Comparison of ENCODE assay signal across 16 mouse cellular contexts in genomic region chr2:5936550-5936949, GRCm38 (mm10). TPM values are rescaled to one million over a fixed set of nuclear protein-coding genes. Genes with fewer than 3 reads are reported as not detected.
"Had no signal": no experiment of that assay in that cellular context is flagged by ENCODE, and none has a peak within 500 bp of the region (broad histone marks: within the 10 kb centered on the region; RNA-seq: fewer than 3 reads in every experiment).

No protein-coding gene starts in this region.

- DNase-seq: lung, adult 2 months; lung, postnatal 14 days; lung, postnatal 36 days; right cerebral cortex, postnatal 14 days; thymus, adult 18-20 months; thymus, postnatal 14 days; thymus, postnatal 36 days had no signal

- ATAC-seq: lung, postnatal 0 days; midbrain, embryonic 13.5 days; midbrain, embryonic 15.5 days had no signal

- H3K9me3 ChIP-seq: lung, embryonic 15.5 days; megakaryocyte, embryonic 14.5 days; midbrain, embryonic 13.5 days; midbrain, embryonic 15.5 days; neural tube, embryonic 12.5 days had no signal

- H3K9ac ChIP-seq: lung, embryonic 15.5 days; midbrain, embryonic 13.5 days; midbrain, embryonic 15.5 days; neural tube, embryonic 12.5 days had no signal

- H3K27me3 ChIP-seq: lung, embryonic 15.5 days; midbrain, embryonic 13.5 days; midbrain, embryonic 15.5 days; neural tube, embryonic 12.5 days had no signal

- H3K36me3 ChIP-seq: lung, embryonic 15.5 days; midbrain, embryonic 13.5 days; midbrain, embryonic 15.5 days; neural tube, embryonic 12.5 days had no signal

- H3K4me3 ChIP-seq: lung, embryonic 15.5 days; megakaryocyte, embryonic 14.5 days; midbrain, embryonic 13.5 days; midbrain, embryonic 15.5 days; neural tube, embryonic 12.5 days had no signal

- H3K4me2 ChIP-seq: lung, embryonic 15.5 days; midbrain, embryonic 11.5 days; midbrain, embryonic 13.5 days; midbrain, embryonic 15.5 days; neural tube, embryonic 12.5 days had no signal

- H3K4me1 ChIP-seq: lung, embryonic 15.5 days; megakaryocyte, embryonic 14.5 days; midbrain, embryonic 13.5 days; midbrain, embryonic 15.5 days; neural tube, embryonic 12.5 days had no signal

- H3K27ac ChIP-seq: lung, embryonic 15.5 days; macrophage; midbrain, embryonic 13.5 days; midbrain, embryonic 15.5 days; neural tube, embryonic 12.5 days had no signal

RNA-seq across cellular contexts. Expression of gene Dhtkd1, which starts 6.0 kb away (rescaled TPM):
- total RNA-seq: monocyte, adult 5-6 weeks had no signal
